Mouse (Mus musculus): ENCODE data around the gene Wars. TPM values are rescaled to one million over a fixed set of nuclear protein-coding genes. Genes with fewer than 3 reads are reported as not detected.

Gene Wars
- polyA plus RNA-seq, 1 experiment from 2014 or later, result 128 TPM

DNA sequence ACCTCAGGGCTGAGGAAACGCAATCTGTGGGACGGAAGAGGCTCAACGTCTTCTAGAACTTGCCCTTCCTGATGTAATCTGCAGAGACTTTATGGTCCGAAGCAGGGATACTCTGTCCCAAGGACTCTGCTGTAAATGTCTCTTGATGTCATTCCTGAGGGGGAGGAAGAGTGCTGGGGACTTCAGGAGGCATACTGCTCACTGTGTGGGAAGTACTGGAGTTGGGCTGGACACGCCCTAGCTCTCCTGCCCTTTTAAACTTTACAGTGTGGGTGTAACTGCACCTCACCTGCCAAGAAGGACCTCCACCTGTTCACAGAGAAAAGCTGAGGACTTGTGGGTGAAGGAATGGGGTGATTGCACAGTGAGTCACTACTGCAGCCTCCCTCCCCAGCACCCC, 13.4 kb downstream of the Wars start:
- WGBS, result 96% methylated on average over 5 of the region's 5 CpGs
- Histone ChIP-seq H3K4me3 (ENCODE audit: low read depth, low read length) (no peak overlapping the region), H3K9me3 (ENCODE audit: control insufficient read depth, low read length) (no peaks in the 10 kb centered on the region), H3K4me2 (no peak overlapping the region), H3K36me3 (ENCODE audit: control insufficient read depth, insufficient read depth, low read length) (peaks cover 6% of the 10 kb centered on the region; the same call in 1 of the 2 replicates), H3K27ac (ENCODE audit: low read depth, low read length) (no peak overlapping the region), H3K4me1 (ENCODE audit: control insufficient read depth, insufficient read depth, low read length) (no peaks in the 10 kb centered on the region), H3K9ac (ENCODE audit: low read length) (no peak overlapping the region), H3K27me3 (ENCODE audit: control insufficient read depth, insufficient read depth, low read length) (no peaks in the 10 kb centered on the region)
- ATAC-seq (ENCODE audit: low FRiP score) (no peak), DNase-seq (ENCODE audit: low spot score, missing footprints) (no peak)

DNA sequence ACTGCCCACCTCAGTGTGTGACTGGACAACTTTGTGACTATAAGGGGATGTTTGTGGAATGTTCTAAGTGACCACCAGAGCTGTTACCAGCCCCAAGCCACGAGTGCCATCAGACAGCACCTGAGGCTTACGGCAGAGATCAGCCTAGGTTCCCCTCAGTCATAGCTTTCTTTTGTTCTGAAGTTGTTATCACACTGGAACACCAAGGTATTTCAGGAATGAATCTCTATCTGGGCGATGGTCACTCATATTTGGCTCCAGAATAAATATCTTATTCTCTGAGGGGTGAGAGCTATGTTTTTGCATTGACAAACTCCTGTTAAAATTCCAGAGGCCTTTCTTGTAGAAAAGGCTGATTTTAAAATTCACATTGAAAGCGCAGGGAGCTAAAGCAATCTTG, 14.8 kb downstream of the Wars start:
- Histone ChIP-seq H3K36me3 (ENCODE audit: control insufficient read depth, insufficient read depth, low read length) (peaks cover 11% of the 10 kb centered on the region; the same call in 1 of the 2 replicates), H3K4me2 (no peak overlapping the region), H3K4me1 (ENCODE audit: control insufficient read depth, insufficient read depth, low read length) (no peaks in the 10 kb centered on the region), H3K27me3 (ENCODE audit: control insufficient read depth, insufficient read depth, low read length) (no peaks in the 10 kb centered on the region), H3K9me3 (ENCODE audit: control insufficient read depth, low read length) (no peaks in the 10 kb centered on the region), H3K9ac (ENCODE audit: low read length) (no peak overlapping the region), H3K4me3 (ENCODE audit: low read depth, low read length) (no peak overlapping the region), H3K27ac (ENCODE audit: low read depth, low read length) (no peak overlapping the region)
- ATAC-seq (ENCODE audit: low FRiP score), result no peak
- 90% methylated on average over 4 of the region's 4 CpGs for WGBS
- DNase-seq (ENCODE audit: low spot score, missing footprints), result no peak

DNA sequence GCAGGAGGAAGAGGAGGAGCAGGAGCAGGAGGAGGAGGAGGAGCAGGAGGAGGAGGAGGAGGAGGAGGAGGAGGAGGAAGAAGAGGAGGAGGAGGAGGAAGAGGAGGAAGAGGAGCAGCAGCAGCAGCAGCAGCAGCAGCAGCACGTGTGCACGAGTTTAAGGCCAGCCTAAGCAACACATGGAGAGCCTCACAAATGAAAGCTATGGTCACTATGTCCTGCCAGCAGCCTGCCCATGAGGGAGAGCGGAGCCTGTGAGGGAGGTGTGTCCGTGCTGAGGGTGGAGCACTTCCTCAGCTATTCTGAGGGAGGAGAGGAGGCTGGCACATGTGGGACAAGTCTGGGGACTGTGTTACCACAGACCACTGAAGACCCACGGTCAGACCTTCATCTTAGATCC, 20.9 kb downstream of the Wars start:
- Histone ChIP-seq H3K4me2 (no peak overlapping the region), H3K9me3 (ENCODE audit: control insufficient read depth, low read length) (no peaks in the 10 kb centered on the region)
- 85% methylated on average over 5 of the region's 5 CpGs for WGBS

DNA sequence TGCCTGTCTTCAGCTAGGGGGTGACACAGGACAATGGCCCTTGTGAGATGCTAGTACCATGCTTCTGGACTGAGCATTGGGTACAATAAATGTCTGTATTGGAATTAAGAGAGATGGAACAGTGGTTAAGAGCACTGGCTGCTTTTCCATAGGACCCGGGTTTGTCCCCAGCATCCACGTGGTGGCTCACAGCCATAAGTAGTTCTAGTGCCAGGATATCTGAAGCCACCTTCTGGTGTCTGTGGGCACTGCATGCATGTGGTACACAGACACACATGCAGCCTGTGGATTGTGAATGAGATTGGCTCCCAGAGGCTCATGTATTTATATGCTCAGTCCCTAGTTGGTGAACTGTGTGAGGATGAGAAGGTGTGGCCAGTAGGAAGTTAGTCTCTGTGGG, 24.4 kb downstream of the Wars start:
- H3K4me2 ChIP-seq, result no peak overlapping the region
- H3K36me3 ChIP-seq (ENCODE audit: control insufficient read depth, insufficient read depth, low read length), result peaks cover 38% of the 10 kb centered on the region
- ATAC-seq (ENCODE audit: low FRiP score) (no peak), DNase-seq (ENCODE audit: low spot score, missing footprints) (peak; percentile 76)
- no peak overlapping the region for H3K4me3 ChIP-seq (ENCODE audit: low read depth, low read length)
- H3K4me1 ChIP-seq (ENCODE audit: control insufficient read depth, insufficient read depth, low read length), result no peaks in the 10 kb centered on the region
- no peak overlapping the region for H3K27ac ChIP-seq (ENCODE audit: low read depth, low read length)
- H3K27me3 ChIP-seq (ENCODE audit: control insufficient read depth, insufficient read depth, low read length), result no peaks in the 10 kb centered on the region
- H3K9ac ChIP-seq (ENCODE audit: low read length), result no peak overlapping the region
- H3K9me3 ChIP-seq (ENCODE audit: control insufficient read depth, low read length), result no peaks in the 10 kb centered on the region
- WGBS, result 85% methylated on average over 2 of the region's 2 CpGs

More for the DNA sequence above, 20.9 kb downstream of the Wars start:
- Histone ChIP-seq H3K4me3 (ENCODE audit: low read depth, low read length) (no peak overlapping the region), H3K4me1 (ENCODE audit: control insufficient read depth, insufficient read depth, low read length) (no peaks in the 10 kb centered on the region), H3K27me3 (ENCODE audit: control insufficient read depth, insufficient read depth, low read length) (no peaks in the 10 kb centered on the region), H3K9ac (ENCODE audit: low read length) (no peak overlapping the region), H3K27ac (ENCODE audit: low read depth, low read length) (no peak overlapping the region), H3K36me3 (ENCODE audit: control insufficient read depth, insufficient read depth, low read length) (peaks cover 28% of the 10 kb centered on the region)
- peak; percentile 6 for DNase-seq (ENCODE audit: low spot score, missing footprints)
- no peak for ATAC-seq (ENCODE audit: low FRiP score)

DNA sequence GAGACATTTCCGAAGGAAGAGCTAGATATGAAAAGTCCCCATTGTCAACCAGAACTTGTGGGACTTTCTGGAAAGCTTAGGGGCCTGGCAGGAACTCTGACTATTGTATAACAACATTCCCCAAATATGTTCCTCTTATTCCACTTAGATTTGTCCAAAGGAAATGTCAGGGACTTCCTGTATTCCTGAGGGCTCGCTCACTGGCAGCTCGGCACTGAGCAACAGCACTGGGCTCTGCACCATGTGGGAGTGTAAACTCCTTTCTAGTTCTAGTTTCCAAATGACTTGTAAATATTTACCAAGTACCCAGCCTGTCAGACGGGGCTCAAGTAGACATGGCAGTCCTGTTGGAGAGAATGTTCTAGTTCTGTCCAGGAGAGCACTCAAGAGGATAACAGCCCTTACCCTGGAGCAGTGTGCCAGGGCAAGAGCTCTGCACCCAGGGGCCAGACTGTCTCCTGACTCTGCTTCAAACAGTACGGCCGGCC, 28.9 kb downstream of the Wars start:
- no peaks in the 10 kb centered on the region for H3K4me1 ChIP-seq (ENCODE audit: control insufficient read depth, insufficient read depth, low read length)
- peaks cover 36% of the 10 kb centered on the region for H3K36me3 ChIP-seq (ENCODE audit: control insufficient read depth, insufficient read depth, low read length)
- H3K9me3 ChIP-seq (ENCODE audit: control insufficient read depth, low read length), result no peaks in the 10 kb centered on the region
- ATAC-seq (ENCODE audit: low FRiP score), result no peak
- H3K27ac ChIP-seq (ENCODE audit: low read depth, low read length), result no peak overlapping the region
- H3K9ac ChIP-seq (ENCODE audit: low read length), result no peak overlapping the region
- no peaks in the 10 kb centered on the region for H3K27me3 ChIP-seq (ENCODE audit: control insufficient read depth, insufficient read depth, low read length)
- no peak overlapping the region for H3K4me3 ChIP-seq (ENCODE audit: low read depth, low read length)
- no peak for DNase-seq (ENCODE audit: low spot score, missing footprints)
- 94% methylated on average over 6 of the region's 6 CpGs for WGBS
- no peak overlapping the region for H3K4me2 ChIP-seq

DNA sequence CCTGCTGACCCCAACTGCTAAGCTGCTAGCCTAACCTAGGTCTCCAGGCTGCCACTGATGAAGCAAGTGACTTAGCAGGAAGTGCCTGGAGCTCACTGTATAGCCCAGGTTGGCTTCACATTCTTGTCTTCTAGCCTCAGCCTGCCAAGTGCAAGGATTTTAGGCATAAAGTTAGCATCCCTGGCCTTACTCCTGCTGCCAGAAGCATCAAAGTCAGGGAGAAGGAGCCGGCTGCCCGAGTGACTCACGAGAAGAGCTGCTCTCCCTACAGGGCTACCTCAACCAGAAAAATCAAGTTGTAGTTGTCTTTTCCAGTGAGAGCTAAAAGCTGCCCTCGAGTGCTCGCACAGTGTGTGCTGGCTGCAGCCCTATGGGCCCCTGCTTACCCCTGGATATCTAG, 35.5 kb downstream of the Wars start:
- peaks cover 3% of the 10 kb centered on the region; the same call in 1 of the 2 replicates for H3K36me3 ChIP-seq (ENCODE audit: control insufficient read depth, insufficient read depth, low read length)
- WGBS, result 91% methylated on average over 5 of the region's 5 CpGs
- no peaks in the 10 kb centered on the region for H3K27me3 ChIP-seq (ENCODE audit: control insufficient read depth, insufficient read depth, low read length)
- H3K4me3 ChIP-seq (ENCODE audit: low read depth, low read length), result no peak overlapping the region
- ATAC-seq (ENCODE audit: low FRiP score), result no peak
- no peak for DNase-seq (ENCODE audit: low spot score, missing footprints)
- H3K9ac ChIP-seq (ENCODE audit: low read length), result no peak overlapping the region
- no peak overlapping the region for H3K4me2 ChIP-seq
- no peaks in the 10 kb centered on the region for H3K9me3 ChIP-seq (ENCODE audit: control insufficient read depth, low read length)
- no peak overlapping the region for H3K27ac ChIP-seq (ENCODE audit: low read depth, low read length)
- no peaks in the 10 kb centered on the region for H3K4me1 ChIP-seq (ENCODE audit: control insufficient read depth, insufficient read depth, low read length)

DNA sequence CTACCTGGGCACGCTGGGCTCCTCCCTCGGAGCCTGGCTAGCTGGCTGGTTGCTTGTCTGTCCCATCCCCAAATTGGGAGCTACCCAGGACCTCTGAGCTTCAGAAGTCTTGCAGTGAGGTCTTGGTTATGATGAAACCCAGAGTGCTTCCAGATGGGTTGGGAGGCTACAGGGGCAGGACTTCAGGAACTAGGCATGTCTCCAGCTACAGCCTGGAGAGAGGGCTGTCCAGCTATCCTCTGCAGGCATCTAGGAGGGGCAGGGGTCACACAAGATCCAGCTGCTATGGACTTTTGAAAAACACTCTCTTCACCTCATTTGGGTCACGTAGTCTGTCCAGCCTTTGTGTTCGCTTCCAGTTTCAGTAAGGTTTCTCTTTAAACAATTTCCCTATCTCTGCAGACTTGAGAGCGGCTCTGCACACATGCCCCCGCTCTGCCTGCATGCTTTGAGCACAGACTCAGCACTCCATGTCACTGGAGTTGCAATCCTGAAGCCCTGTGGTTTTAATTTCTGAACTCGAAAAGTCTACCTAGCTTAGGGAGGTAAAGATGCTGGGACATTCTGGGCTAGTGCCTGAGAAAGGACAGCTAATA, 36.3 kb downstream of the Wars start:
- H3K27ac ChIP-seq (ENCODE audit: low read depth, low read length), result no peak overlapping the region
- no peaks in the 10 kb centered on the region for H3K4me1 ChIP-seq (ENCODE audit: control insufficient read depth, insufficient read depth, low read length)
- 88% methylated on average over 7 of the region's 7 CpGs for WGBS
- H3K9ac ChIP-seq (ENCODE audit: low read length), result no peak overlapping the region
- ATAC-seq (ENCODE audit: low FRiP score) (no peak), DNase-seq (ENCODE audit: low spot score, missing footprints) (no peak)
- 0 out of 2 replicates have a peak, but pooled peaks cover 2% of the 10 kb centered on the region for H3K36me3 ChIP-seq (ENCODE audit: control insufficient read depth, insufficient read depth, low read length)
- no peak overlapping the region for H3K4me2 ChIP-seq
- H3K27me3 ChIP-seq (ENCODE audit: control insufficient read depth, insufficient read depth, low read length), result no peaks in the 10 kb centered on the region
- no peaks in the 10 kb centered on the region for H3K9me3 ChIP-seq (ENCODE audit: control insufficient read depth, low read length)
- H3K4me3 ChIP-seq (ENCODE audit: low read depth, low read length), result no peak overlapping the region

DNA sequence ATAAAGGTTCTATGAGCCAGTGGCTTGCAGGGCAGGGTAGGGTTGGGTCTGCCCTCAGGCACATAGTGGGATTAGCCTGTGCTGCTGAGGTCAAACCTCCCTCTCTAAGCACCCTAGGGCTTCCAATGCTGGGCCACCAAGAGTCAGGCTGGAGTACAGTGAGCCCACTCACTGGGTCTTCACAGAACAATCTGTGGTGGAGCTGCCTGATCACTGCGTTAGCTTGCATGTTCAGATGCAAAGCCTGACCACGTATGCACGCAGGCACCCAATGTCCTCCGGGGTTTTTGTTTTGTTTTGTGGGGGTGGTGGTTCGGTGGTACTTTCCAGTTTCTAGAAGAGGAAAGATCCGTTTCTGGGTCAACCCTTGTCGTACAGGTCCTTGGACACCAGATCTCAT, 36.9 kb downstream of the Wars start:
- ATAC-seq (ENCODE audit: low FRiP score) (no peak), DNase-seq (ENCODE audit: low spot score, missing footprints) (no peak)
- H3K9me3 ChIP-seq (ENCODE audit: control insufficient read depth, low read length), result no peaks in the 10 kb centered on the region
- no peak overlapping the region for H3K4me2 ChIP-seq
- H3K27me3 ChIP-seq (ENCODE audit: control insufficient read depth, insufficient read depth, low read length), result no peaks in the 10 kb centered on the region
- H3K4me3 ChIP-seq (ENCODE audit: low read depth, low read length), result no peak overlapping the region
- H3K27ac ChIP-seq (ENCODE audit: low read depth, low read length), result no peak overlapping the region
- no peak overlapping the region for H3K9ac ChIP-seq (ENCODE audit: low read length)
- no peaks in the 10 kb centered on the region for H3K4me1 ChIP-seq (ENCODE audit: control insufficient read depth, insufficient read depth, low read length)
- 89% methylated on average over 7 of the region's 7 CpGs for WGBS
- H3K36me3 ChIP-seq (ENCODE audit: control insufficient read depth, insufficient read depth, low read length), result 0 out of 2 replicates have a peak, but pooled peaks cover 2% of the 10 kb centered on the region

DNA sequence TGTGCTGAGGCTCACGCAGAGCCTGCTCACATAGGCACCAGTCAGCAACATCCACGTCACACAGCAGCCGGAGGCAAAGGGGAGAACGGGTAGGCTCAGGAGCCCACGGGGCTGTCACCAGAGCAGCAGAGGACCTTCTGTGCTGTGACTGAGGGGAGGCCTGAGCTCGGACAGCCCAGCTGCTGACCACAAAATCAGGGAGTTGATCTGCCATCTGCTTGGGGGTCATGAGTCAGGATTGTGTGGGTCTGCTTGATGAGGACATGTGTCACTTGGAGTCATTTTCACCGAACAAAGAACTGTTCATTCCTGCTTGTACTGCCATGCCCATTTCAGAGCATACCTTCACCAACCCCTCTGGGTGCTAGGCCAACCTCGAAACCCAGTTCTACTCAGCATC, 37.8 kb downstream of the Wars start:
- H3K9ac ChIP-seq (ENCODE audit: low read length), result no peak overlapping the region
- H3K9me3 ChIP-seq (ENCODE audit: control insufficient read depth, low read length), result no peaks in the 10 kb centered on the region
- H3K36me3 ChIP-seq (ENCODE audit: control insufficient read depth, insufficient read depth, low read length), result 0 out of 2 replicates have a peak, but pooled peaks cover 2% of the 10 kb centered on the region
- H3K27ac ChIP-seq (ENCODE audit: low read depth, low read length), result no peak overlapping the region
- H3K4me3 ChIP-seq (ENCODE audit: low read depth, low read length), result no peak overlapping the region
- 91% methylated on average over 8 of the region's 8 CpGs for WGBS
- no peaks in the 10 kb centered on the region for H3K4me1 ChIP-seq (ENCODE audit: control insufficient read depth, insufficient read depth, low read length)
- no peaks in the 10 kb centered on the region for H3K27me3 ChIP-seq (ENCODE audit: control insufficient read depth, insufficient read depth, low read length)
- no peak for ATAC-seq (ENCODE audit: low FRiP score)
- H3K4me2 ChIP-seq, result no peak overlapping the region
- no peak for DNase-seq (ENCODE audit: low spot score, missing footprints)

Data from midbrain, embryonic 11.5 days (tissue).